Mouse (Mus musculus) right cerebral cortex, adult 18-20 months (tissue): ENCODE measurements around the gene Cdk14.

Experiments used
- DNase-seq: peaks from one replicate; pipeline ENCODE4 v3.0.0; 2022; ENCODE audit warnings: mixed read lengths

The Cdk14 gene

GRCm38 (mm10) chr5:4766719-4767118 lies 653.4 kb downstream of the Cdk14 start:
- no peak for DNase-seq

GRCm38 (mm10) chr5:4761891-4762290 lies 658.2 kb downstream of the Cdk14 start:
- no peak for DNase-seq

GRCm38 (mm10) chr5:4758331-4759080 lies 661.6 kb downstream of the Cdk14 start:
- no peak for DNase-seq

DNA sequence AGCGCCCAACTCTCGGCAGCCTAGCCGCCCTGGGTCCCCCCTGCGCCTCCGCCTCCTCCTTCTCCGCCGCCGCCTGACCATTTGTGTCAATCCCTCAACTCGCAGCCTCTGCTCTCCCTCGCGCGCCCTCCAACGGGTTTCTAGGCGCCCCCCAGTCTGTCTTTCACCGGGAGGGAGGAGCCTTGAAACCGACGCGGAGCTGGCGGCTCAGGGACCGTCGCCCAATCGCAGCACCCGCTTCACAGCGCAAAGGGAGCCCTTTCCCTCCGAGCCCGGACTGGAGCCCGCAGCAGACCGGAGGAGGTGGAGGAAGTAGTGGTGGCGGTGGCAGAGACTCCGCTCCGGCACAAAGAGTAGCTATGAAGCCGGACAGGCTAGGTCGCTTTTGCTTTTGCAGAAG lies 662.2 kb downstream of the Cdk14 start, which contains the start of gene Fzd1:
Fzd1 (minus strand) TSS at position 134 of the 400 bp plus-strand sequence.
- DNase-seq: peak; percentile 90

DNA sequence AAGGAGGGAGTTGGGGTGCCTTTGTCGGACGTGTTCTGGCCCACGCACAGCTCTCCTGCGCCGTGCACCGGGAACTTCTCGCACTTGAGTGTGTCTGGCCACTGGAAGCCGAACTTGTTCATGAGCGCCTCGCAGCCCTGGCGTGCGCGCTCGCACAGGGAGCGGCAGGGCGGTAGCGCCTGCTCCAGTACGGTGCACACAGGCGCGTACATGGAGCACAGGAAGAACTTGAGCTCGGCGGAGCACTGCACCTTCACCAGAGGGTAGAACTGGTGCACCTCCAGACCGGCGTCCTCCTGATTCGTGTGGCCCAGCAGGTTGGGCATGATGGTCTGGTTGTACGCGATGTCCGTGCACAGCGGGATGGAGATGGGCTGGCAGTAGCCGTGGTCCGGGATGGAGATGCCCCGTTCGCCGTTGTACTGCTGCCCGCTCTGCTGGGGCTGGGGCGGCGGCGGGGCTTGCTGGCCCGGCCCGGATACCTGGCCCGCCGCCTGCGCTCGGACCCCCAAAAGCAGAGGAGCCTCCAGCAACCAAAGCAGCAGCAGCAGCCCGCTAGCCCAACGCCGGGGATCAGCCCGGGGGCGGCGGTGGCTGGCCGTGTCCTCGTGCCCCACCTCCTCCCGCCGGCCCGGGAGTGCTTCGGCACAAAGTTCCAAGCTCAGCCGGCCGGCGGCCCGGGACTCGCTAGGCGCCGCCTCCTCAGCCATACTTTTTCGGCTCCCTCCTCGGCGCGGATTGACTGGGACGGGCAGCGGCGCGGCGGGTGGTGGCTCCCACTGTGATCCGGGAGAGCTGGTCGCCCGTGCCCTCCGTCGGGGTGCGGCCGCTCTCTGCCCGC lies 663.0 kb downstream of the Cdk14 start:
- peak; percentile 51 for DNase-seq

DNA sequence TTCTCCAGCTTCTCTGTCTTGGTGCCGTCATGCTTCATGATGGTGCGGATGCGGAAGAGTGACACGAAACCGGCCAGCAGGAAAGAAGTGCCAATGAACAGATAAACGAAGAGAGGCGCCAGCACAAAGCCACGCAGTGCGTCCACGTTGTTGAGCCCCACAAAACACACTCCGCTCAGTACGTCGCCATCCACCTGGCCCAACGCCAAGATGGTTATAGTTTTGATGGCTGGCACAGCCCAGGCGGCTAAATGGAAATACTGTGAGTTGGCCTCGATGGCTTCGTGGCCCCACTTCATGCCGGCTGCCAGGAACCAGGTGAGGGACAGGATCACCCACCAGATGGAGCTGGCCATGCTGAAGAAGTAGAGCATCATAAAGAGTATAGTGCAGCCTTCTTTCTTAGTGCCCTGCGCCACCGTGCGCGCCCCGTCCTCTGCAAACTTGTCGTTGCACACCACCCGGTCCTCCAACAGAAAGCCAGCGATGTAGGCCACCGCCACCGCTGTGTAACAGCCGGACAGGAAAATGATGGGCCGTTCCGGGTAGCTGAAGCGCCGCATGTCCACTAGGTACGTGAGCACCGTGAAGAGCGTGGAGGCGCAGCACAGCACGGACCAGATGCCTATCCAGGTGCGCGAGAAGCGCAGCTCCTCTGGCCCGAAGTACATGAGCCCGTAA lies 664.0 kb downstream of the Cdk14 start:
- peak; percentile 10 for DNase-seq

DNA sequence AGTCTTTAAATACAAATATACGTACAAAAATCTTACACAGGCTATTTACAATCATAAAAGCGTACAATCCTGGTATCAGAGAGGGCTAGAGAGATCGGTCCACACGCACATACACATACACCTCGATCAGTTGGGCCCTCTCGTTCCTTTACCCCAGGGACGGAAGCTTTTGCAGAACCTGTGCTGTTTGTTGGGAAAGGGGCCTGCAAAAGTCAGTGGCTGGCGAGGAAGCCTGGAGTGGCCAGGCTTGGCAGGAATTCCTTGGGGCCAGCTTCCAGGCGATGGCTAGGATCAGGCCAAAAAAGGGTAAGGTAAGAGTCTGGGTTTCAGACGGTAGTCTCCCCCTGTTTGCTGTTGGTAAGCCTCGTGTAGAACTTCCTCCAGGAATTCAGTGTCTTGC lies 664.8 kb downstream of the Cdk14 start:
- no peak for DNase-seq

DNA sequence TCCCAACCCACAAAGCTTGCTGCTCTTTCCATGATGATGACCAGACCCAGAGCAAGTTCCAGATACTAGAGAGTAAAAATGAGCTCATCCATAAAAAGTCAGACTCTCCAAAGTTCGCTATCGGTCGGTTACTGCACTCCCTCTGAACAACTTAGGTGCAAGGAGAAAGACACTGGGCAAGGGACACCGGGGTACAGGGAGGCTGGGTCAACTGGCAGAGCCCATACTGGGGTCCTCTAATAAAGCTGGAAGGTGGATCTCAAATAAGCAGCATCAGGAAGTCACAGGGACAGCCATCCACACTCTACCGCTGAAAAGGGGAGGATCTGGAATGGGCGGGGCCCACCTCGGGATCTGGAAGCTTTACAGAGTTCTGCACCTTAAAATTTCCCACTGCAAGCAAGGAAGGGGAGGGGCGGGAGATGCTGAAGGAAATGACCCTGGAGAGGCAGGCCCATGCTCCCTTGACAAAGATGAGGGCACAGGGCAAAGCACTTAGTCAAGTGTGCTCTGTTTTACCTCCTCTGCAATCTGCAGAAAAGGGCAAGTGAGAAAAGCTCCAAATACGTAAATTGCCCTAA lies 665.3 kb downstream of the Cdk14 start:
- no peak for DNase-seq
